Mouse (Mus musculus) MEL-GATA-1-ER (cell line): ENCODE measurements around the gene Trpv6.

Experiments
- DNase-seq: peaks from one replicate; pipeline ENCODE4 v3.0.0-alpha.2; 2012; ENCODE audit warnings: low read depth; ENCODE audit errors: extremely low read depth

Trpv6 gene

GRCm38 (mm10) chr6:41636178-41636577, at the start of gene Trpv6:
TSS of gene Trpv6 (minus strand) at chr6:41636405.
- no peak for DNase-seq

DNA sequence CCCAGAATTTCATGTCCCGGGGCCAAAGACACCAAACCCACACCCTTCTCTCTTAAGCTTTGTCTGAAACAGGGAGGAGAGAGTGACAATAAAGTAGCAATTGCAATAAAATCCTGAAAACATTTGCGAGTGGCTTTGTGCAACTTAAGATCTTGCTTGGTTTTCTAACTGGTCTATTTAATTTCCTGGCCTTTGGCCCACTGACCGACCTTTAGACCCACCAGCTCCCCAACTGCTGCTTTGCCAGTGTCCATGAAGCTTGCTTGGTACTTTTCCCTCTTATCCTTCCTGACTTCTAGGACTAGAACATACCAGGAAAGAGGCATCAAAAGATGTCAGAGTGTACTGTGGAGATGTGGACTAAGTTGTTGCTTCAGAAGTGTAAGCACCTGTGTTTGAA, 49.4 kb upstream of the Trpv6 start:
- DNase-seq = no peak

GRCm38 (mm10) chr6:41684911-41685310, 48.7 kb upstream of the Trpv6 start:
- DNase-seq = no peak

- DNase-seq = no peak
Observed at GRCm38 (mm10) chr6:41684131-41684530, 47.9 kb upstream of the Trpv6 start, which contains the start of gene Llcfc1. TSS of gene Llcfc1 (plus strand) at chr6:41684431.

- DNase-seq = no peak
Observed at GRCm38 (mm10) chr6:41681656-41682055, 45.5 kb upstream of the Trpv6 start.

DNA sequence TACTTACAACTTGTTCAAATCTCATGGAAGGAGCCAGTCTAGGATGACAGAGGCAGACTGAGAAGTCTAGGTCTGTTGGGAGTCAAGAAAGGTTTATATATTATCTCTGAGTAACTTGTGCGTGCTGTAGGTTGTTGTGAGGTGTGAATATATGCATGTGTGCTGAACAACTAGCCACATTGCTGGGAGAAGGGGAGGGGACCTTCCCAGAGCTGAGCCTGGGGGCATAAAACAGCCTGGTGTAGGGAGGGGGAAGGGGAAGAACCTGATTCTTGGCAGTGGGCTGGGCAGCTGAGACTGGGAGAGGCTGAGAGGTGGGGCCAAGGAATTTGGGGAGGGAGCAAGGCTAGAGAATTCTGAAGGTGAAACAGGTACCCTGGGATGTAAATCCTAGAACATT, 44.5 kb upstream of the Trpv6 start, which contains the start of gene Trpv5:
Gene Trpv5 (minus strand): TSS at position 101 of the 400 bp plus-strand sequence.
- DNase-seq = no peak

- no peak for DNase-seq
Observed at GRCm38 (mm10) chr6:41676530-41676929, 40.3 kb upstream of the Trpv6 start.

DNA sequence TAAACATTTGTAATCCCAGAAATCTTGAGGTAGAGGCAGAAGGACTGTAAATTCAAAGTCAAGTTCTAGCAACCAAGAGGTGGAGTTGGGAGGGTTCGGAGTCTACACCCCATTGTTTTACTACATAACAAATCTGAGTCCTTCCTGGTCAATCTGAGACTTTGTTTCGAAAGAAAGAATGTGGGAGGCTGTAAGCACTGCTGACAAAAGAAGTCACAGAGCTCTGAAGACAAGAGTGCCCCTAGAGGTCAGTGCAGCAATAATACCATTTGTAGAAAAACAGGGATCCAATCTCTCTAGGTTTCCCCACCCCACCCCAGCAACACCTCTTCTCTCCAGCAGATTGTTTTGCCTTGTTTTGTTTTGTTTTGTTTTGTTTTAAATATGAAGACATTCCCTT, 26.1 kb upstream of the Trpv6 start:
- DNase-seq = no peak

DNA sequence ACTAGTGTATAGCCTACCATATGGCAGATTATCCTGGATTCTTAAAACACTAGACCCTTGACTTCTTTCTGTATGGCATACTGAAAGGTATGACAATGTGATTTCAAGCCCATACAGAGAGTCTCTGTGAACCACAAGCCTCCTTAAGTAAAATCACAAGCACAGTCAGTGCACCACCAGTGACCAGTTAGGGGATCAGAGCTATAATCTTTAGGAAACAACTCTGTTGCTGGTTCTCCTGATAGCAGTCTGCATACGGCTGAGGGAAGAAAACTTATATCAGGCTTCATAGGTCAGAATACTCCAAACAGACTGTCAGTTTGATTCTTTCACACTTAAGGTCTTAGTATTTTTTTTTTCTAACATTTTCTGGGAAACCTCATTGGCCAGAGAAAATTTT, 22.3 kb upstream of the Trpv6 start:
- DNase-seq = no peak

DNA sequence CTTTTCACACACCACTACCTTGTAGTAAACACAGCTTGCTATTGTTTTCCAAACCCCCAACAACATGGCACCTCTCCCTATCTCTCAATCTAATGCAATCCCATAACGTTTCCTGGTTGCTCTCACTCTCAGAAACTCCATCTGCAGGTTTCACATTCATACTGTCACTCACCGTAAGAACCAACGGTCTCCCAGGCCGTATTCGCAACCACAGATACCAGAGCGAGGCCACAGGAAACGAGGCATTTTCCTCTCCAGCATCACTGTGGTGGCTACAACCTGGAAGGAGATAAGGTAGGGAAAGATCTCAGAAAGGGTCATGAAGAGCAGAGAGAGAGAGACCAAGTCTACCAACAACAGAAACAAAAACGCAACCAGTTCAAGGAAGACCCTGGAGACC, 18.4 kb upstream of the Trpv6 start:
- no peak for DNase-seq

GRCm38 (mm10) chr6:41653173-41653572, 17.0 kb upstream of the Trpv6 start:
- DNase-seq = peak; percentile 73

DNA sequence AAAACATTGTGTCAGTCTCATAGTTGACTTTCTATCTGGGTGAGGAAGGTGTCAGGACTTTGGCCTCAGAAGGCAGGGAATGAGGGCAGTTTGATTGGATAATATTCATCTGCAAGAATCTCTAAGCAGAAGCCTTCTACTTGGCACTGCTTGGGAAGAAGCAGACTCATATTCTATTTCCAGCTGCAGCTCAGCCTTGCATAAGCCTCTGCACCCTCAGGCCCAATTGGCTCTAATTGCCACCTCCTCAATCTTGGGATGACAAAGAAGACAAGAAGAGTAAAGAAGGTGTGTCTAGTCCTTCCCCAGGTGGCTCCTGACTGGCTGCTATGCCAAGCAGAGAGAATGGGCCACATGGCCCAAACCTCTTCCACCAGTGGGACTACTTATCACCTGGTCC, 10.5 kb upstream of the Trpv6 start:
- DNase-seq = no peak

GRCm38 (mm10) chr6:41646220-41646619, 10.0 kb upstream of the Trpv6 start:
- DNase-seq = no peak

DNA sequence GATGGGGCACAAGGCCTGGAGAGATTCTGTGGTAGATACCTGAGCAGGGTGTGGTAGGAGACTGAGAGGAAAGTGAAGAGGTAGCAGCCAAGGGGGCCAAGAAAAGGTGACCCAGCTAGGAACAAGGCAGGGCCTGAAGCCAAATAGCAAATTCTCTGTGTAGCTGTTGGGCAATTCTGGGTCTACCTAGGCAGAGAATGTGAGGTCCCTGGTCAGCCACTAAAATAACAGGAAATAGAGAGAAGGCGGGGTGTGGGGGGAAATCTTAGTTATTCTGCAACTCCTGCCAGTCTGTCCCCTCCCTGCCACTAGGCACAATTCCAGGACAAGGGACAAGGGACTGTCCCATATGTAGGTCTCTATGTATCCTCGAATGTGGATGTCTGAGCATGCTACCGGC, 7.0 kb upstream of the Trpv6 start:
- DNase-seq = no peak

- no peak for DNase-seq
Observed at GRCm38 (mm10) chr6:41642765-41643164, 6.6 kb upstream of the Trpv6 start.

- DNase-seq = no peak
Observed at GRCm38 (mm10) chr6:41641173-41641866, 5.1 kb upstream of the Trpv6 start.

- no peak for DNase-seq
Observed at GRCm38 (mm10) chr6:41640449-41640848, 4.2 kb upstream of the Trpv6 start.

- no peak for DNase-seq
Observed at GRCm38 (mm10) chr6:41637927-41638506, 1.8 kb upstream of the Trpv6 start.

DNA sequence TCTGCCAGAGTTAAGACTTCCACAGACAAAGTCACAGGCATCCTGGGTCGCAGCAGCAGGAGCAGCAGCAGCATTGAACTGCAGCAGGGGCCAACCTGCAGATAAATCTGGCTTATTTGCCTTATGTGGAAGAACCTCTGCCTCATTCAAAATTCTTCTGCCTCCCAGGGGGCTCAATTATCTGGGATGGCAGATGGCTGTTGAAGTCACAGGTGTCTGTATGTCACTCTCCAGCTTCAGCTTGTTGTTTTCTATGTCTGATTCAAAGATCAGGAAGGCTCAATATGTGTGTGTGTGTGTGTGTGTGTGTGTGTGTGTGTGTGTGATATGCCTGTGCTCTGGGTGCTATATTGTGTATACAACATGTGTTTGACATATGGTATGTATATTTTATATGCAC, 1.2 kb upstream of the Trpv6 start:
- DNase-seq = no peak

DNA sequence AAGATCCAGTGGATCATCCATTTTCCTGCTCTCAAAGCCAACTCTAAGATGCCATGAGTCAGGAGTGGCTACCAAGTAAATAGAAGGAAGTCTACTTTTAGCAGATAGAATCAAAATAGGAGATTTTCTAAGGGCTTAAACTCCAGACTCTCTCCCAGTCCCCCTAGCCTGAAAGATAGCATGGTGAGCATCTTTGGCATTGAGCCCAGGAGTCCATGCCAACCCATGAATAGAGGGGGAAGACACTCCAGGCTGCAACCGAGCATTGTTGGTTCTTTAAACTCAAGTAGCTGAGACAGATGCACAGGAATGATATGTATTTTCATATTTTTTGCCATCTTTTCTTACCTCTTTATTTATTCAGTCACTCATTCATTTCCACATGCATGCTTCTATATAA, 994 bp downstream of the Trpv6 start:
- no peak for DNase-seq

DNA sequence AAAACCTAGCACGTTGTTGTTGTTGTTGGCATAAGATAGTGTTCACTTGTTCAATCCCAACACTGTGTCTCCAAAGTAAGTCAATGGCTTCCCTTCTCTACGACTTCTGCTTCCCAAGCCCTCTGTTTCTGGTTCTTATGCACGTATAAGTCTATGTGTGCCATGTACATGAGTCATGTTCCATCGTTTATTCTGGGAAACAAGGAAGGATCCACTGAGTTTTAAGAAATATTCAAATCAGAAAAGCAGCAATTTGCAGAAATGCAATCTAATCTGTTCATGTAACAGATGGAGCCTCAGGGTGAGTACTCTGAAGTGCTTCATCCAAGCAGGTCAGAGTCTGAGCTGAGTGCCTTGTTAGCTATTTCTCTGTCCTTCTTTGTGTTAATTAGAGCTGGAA, 4.7 kb downstream of the Trpv6 start:
- DNase-seq = no peak

DNA sequence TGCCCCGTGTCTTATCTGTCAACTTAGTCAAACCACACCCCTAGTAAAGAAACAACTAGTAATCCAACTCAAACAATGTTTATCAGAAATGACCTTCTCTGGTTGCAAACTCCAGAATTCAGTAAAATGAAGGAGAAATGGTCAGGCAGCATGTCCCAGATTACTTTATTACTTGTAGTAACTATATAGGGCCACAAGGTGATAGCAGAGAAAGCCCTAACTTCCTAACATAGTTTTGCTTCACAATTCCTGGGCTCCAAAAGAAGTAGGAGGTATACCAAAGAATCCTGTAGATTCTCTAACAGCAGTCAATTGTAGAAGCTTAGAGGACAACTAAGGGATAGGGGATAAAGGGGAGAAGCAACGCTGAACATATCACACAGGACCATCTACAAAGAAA, 5.4 kb downstream of the Trpv6 start:
- DNase-seq = no peak

DNA sequence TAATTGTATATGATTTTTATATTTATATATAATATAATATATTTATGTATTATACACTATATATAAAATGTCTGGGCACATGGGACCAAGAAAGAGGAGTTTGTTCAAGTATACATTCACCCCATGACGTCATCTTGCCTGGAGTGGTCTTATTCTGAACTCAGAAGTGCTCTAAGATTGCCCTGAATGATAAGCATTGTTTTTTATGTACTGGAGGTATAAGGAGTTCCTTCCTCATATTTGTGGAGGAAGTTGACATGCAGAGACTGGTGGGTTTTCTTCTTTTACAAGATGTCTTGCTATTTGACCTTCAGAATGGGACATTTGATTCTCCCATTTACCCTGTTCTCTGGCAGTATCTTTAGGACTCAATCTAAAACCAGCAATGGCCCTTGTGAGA, 8.0 kb downstream of the Trpv6 start:
- DNase-seq = no peak
